Mouse (Mus musculus) intestine, embryonic 16.5 days (tissue): ENCODE data around the gene Zfc3h1. TPM values are rescaled to one million over a fixed set of nuclear protein-coding genes. Genes with fewer than 3 reads are reported as not detected.
A peak's percentile ranks its signal among the peaks of the same experiment; 100 is the strongest.

ENCODE experiments used
- ATAC-seq: fragments of 200-750 bp; cut with Nextera tagmentation; 2 replicates; pipeline ENCODE4 v1.8.0; 2017; ENCODE audit warnings: moderate TSS enrichment, moderate library complexity
- H3K27ac ChIP-seq: fragments of 300-500 bp; sonication (generic); 2 replicates; pipeline ENCODE4 v1.5.1; 2014; ENCODE audit warnings: mild to moderate bottlenecking, low read length
- H3K27me3 ChIP-seq: fragments of 300-500 bp; sonication (generic); replicated peaks from 2 replicates; pipeline ENCODE4 v1.6.1; 2014; ENCODE audit warnings: low read length, control low read depth, mixed read lengths; ENCODE audit not compliant: control insufficient read depth, insufficient read depth
- H3K36me3 ChIP-seq: fragments of 300-500 bp; sonication (generic); 2 replicates; pipeline ENCODE4 v1.6.1; 2014; ENCODE audit warnings: low read length, control low read depth; ENCODE audit not compliant: control insufficient read depth, insufficient read depth
- H3K4me1 ChIP-seq: fragments of 300-500 bp; sonication (generic); 2 replicates; pipeline ENCODE4 v1.6.1; 2014; ENCODE audit warnings: low read length, control low read depth, mixed read lengths; ENCODE audit not compliant: control insufficient read depth, insufficient read depth
- H3K4me2 ChIP-seq: fragments of 300-500 bp; sonication (generic); 2 replicates; pipeline ENCODE4 v1.6.1; 2014; ENCODE audit warnings: low read depth, low read length, control low read depth
- H3K4me3 ChIP-seq: fragments of 300-500 bp; sonication (generic); 2 replicates; pipeline ENCODE4 v1.5.1; 2014; ENCODE audit warnings: mild to moderate bottlenecking, low read length
- H3K9ac ChIP-seq: fragments of 300-500 bp; sonication (generic); 2 replicates; pipeline ENCODE4 v1.6.1; 2014; ENCODE audit warnings: low read depth, low read length
- H3K9me3 ChIP-seq: fragments of 300-500 bp; sonication (generic); 2 replicates; pipeline ENCODE4 v1.6.1; 2016; ENCODE audit warnings: low read length, control low read depth; ENCODE audit not compliant: control insufficient read depth
- WGBS: fragments of 180-500 bp; shearing (Covaris S2); extraction: QIAGEN DNeasy Blood & Tissue Kit; methylation state at CpG from one replicate; pipeline ENCODE4 v1.1.7; 2014; 5-methylcytosine and 5-hydroxymethylcytosine counted together
- polyA plus RNA-seq: library from polyadenylated mRNA; unstranded; fragments of >200 nt; fragmentation: Nextera tagmentation; extraction: Ambion mirVana; gene quantifications from 2 replicates; pipeline ENCODE4 v1.2.1, GENCODE M21; 2015

Gene Zfc3h1
- 11.5 and 15.0 TPM in 2 replicates for polyA plus RNA-seq

DNA sequence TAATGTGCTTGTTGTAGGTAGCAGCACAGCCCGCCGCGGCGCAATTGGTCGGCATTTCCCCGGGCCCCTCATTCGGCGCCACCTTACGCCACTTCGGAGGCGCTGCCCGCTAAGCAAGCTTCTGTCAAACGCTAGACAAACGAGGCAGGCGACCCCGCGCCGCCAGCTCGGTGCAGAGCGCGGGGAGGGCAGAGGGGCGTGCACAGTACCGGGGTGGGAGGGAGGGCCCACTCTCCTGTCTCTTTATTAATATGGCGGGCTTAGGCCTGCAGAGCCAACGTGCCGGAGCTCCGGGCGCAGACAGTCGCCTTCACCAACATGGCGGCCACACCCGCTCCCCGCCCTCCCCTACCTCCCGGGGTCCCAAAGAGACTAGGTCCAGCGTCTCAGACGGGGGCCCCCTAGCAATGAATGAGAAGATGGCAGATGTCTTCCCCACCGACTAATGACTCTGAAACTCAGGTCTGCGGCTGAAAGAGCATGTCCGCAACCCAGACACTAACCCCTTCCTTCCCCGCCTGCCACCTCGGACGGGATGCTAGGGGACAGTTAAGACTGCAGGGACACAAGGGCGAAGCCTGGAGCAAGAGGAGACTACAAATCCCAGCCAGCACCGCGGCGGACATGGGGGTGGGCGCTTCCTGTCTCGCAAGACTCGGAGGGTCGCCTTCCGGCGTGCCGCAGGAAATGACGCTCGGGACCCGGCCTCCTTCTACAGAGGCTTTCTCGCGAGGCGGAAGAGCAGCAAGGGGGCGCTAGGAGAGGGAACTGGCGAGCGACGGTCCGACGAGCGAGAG, at the start of gene Zfc3h1, which contains the start of gene Thap2:
Gene Zfc3h1, plus strand, starts transcription at position 739 of the 797 bp plus-strand sequence.
Gene Thap2, minus strand, starts transcription at position 223 of the 797 bp plus-strand sequence.
- Histone ChIP-seq H3K36me3 (peaks cover 4% of the 10 kb centered on the region; the same call in 1 of the 2 replicates), H3K27me3 (no peaks in the 10 kb centered on the region), H3K4me3 (peak within 1 kb of the TSS; percentile 98), H3K9me3 (no peaks in the 10 kb centered on the region), H3K4me2 (peak within 1 kb of the TSS; percentile 52), H3K4me1 (peaks cover 19% of the 10 kb centered on the region), H3K27ac (peak within 1 kb of the TSS; percentile 98), H3K9ac (peak within 1 kb of the TSS; percentile 95)
- peak; percentile 99 for ATAC-seq
- WGBS, result under 1% methylated on average over 65 of the region's 65 CpGs

DNA sequence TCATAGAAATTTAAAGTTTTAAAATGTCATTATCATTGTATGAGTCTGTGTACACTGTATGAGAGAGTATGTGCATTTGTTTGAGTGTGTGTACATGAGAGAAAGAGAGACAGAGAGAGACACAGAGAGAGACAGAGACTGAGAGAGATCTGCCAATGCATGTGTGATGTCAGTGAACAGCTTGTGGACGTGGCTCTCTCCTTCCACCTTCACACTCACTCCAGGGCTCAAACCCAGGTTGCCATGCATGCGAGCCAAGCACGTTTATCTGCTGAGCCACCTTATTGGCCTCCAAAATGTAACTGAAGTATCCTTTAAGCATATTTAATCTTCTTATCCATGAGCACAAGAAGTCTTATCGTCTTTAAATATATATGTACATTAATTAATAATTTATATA, 47.9 kb upstream of the Zfc3h1 start:
- H3K4me3 ChIP-seq, result no peak overlapping the region
- no peak overlapping the region for H3K27ac ChIP-seq
- no peak for ATAC-seq
- H3K9me3 ChIP-seq, result no peaks in the 10 kb centered on the region
- WGBS, result 84% methylated on average over 4 of the region's 4 CpGs
- H3K27me3 ChIP-seq, result no peaks in the 10 kb centered on the region
- no peaks in the 10 kb centered on the region; the same call in 1 of the 2 replicates for H3K36me3 ChIP-seq
- H3K4me2 ChIP-seq, result no peak overlapping the region
- no peaks in the 10 kb centered on the region for H3K4me1 ChIP-seq
- H3K9ac ChIP-seq, result no peak overlapping the region

DNA sequence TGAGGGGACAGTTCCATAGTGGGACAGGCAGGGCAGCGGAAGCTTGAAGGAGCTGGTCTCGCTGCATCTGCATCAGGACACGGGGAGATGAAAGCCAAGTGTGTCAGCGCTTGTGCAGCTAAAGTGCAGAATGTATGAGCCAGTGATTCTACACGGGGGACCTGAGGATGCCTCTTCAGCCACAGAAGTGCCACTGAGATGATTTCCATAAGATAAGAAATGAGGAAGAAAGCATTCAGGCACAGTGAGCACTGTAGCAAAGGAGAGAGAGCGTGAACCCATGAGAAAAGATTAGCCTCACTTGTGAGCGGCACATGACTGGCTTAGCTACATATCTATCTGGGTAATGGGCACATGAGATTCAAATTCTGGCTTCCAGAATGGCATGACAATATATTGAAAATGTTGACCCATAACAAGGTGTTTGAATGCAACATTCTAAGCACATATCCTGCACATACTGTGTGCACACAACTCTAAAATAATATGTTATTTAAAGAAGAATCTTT, 44.9 kb upstream of the Zfc3h1 start:
- no peaks in the 10 kb centered on the region for H3K27me3 ChIP-seq
- no peaks in the 10 kb centered on the region for H3K4me1 ChIP-seq
- H3K9ac ChIP-seq, result no peak overlapping the region
- no peak overlapping the region for H3K4me2 ChIP-seq
- no peaks in the 10 kb centered on the region for H3K9me3 ChIP-seq
- H3K27ac ChIP-seq, result no peak overlapping the region
- WGBS, result 88% methylated on average over 7 of the region's 7 CpGs
- peaks cover 3% of the 10 kb centered on the region; the same call in 1 of the 2 replicates for H3K36me3 ChIP-seq
- no peak overlapping the region for H3K4me3 ChIP-seq
- ATAC-seq, result no peak

DNA sequence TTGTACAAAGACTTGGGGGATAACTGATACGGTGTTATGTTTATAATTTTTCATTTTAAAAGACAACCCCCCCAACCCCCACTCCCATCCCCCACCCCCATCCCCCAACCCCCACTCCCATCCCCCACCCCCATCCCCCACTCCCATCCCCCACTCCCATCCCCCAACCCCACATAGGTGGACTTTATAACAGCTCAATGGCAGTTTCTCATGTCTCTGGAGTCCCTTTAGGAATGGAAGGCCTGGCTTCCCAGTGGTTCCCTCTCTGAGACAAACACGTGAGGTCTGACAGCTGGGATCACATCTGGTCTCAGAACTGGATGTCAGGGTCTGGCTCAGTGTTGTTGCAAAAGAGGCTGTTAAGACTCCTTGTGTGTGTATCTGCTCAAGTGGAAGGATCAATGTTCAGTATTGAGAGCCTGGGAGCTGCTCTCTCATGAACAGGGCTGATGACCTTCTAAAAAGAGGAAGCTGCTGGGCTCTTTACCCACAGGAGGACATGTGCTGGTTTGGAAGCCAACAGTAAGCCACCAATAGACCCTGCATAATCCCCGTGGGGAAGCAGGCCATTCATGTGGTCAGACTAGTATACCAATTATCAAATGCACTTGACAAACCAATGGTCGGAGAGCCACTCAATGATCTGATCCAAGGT, 41.9 kb upstream of the Zfc3h1 start:
- no peak overlapping the region for H3K4me2 ChIP-seq
- 85% methylated on average over 4 of the region's 4 CpGs for WGBS
- H3K27me3 ChIP-seq, result no peaks in the 10 kb centered on the region
- H3K4me1 ChIP-seq, result no peaks in the 10 kb centered on the region
- ATAC-seq, result no peak
- H3K36me3 ChIP-seq, result peaks cover 3% of the 10 kb centered on the region; the same call in 1 of the 2 replicates
- H3K27ac ChIP-seq, result no peak overlapping the region
- H3K9me3 ChIP-seq, result no peaks in the 10 kb centered on the region
- H3K9ac ChIP-seq, result no peak overlapping the region
- no peak overlapping the region for H3K4me3 ChIP-seq

DNA sequence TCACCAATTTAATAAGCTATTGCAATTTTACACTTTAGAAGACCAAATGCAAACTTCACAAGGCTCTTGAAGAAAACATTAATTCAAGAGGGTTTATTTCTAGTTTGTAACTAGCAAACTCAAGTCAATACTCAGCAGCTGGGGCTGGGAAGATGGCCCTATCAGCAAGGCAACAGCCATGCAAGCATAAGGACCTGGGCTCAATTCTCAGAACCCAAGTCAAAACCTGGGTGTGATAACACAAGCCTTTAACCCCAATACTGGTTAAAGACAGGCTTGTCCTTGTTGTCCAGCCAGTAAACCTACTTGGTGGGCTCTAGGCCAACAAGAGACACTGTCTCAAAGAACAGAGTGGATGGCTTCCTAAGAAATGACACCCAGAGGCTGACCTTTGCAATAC, 38.3 kb upstream of the Zfc3h1 start:
- Histone ChIP-seq H3K9me3 (no peaks in the 10 kb centered on the region), H3K4me1 (no peaks in the 10 kb centered on the region), H3K4me3 (no peak overlapping the region), H3K27ac (no peak overlapping the region), H3K27me3 (no peaks in the 10 kb centered on the region), H3K4me2 (no peak overlapping the region), H3K9ac (no peak overlapping the region), H3K36me3 (peaks cover 3% of the 10 kb centered on the region; the same call in 1 of the 2 replicates)
- no peak for ATAC-seq

DNA sequence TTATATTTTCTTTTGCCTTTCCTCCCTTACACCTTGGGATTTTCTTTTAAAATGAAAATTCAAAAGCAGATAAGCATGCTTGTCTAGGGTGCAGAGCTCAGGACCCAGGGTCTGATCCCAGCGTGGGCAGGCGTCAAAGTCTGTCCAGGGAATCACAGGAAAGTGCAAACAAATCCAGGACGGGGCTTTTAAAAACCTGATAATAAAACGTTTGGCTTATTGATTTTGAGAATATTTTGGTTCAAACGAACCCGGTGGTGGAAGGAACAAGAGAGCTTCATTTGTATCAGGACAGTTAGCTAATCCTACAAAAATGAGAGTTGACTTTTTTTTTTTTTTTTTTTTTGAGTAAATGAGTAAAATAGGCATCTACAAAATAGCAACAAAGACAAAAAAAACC, 36.6 kb upstream of the Zfc3h1 start:
- Histone ChIP-seq H3K27me3 (no peaks in the 10 kb centered on the region), H3K9me3 (no peaks in the 10 kb centered on the region), H3K4me3 (no peak overlapping the region), H3K36me3 (peaks cover 1% of the 10 kb centered on the region; the same call in 1 of the 2 replicates), H3K4me1 (no peaks in the 10 kb centered on the region), H3K9ac (no peak overlapping the region), H3K4me2 (no peak overlapping the region), H3K27ac (no peak overlapping the region)
- ATAC-seq, result no peak
- WGBS, result 64% methylated on average over 6 of the region's 6 CpGs

DNA sequence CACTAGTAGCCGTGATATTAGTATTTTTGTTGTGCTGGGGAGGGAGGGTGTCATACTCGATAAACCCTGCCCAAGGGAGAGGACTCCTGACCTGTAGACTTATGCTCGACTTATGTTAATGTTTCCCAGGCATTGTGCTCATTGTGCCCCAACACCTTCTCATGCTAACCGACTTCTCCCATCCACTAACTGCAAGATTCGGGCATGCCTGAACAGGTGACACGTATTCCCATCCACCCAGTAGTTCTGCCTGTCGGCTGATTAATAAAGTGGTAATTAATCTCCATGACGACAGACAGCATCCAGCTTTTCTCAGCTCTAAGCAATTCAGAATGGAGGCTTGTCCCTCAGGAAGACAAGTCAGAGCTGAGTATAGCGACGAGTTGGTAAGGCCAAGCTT, 35.7 kb upstream of the Zfc3h1 start:
- H3K27me3 ChIP-seq, result no peaks in the 10 kb centered on the region
- H3K4me1 ChIP-seq, result no peaks in the 10 kb centered on the region
- H3K4me3 ChIP-seq, result no peak overlapping the region
- no peak overlapping the region for H3K27ac ChIP-seq
- no peak overlapping the region for H3K9ac ChIP-seq
- H3K4me2 ChIP-seq, result no peak overlapping the region
- H3K9me3 ChIP-seq, result no peaks in the 10 kb centered on the region
- H3K36me3 ChIP-seq, result no peaks in the 10 kb centered on the region
- ATAC-seq, result peak; percentile 76
- WGBS, result 62% methylated on average over 10 of the region's 10 CpGs

DNA sequence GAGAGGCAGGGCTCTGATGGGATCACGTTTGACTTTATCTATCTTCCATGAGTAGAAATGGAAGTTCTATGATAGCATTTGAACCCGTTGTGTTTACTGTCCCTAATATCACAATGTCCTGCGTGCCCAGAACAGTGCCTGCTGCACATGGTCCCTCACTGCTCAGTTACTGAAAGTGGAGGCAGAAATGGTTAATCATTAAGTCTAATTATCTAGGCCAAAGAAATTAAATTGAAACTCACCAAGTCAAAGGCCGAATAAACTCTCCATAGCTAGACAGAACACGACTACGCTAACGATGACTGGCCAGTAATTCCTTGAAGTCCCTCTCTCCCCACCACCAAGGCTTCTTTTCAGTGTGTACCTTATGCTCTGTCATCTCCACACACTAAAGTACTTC, 35.2 kb upstream of the Zfc3h1 start:
- Histone ChIP-seq H3K4me3 (no peak overlapping the region), H3K9ac (no peak overlapping the region), H3K27ac (no peak overlapping the region), H3K36me3 (no peaks in the 10 kb centered on the region), H3K4me2 (no peak overlapping the region), H3K27me3 (no peaks in the 10 kb centered on the region), H3K9me3 (no peaks in the 10 kb centered on the region), H3K4me1 (no peaks in the 10 kb centered on the region)
- ATAC-seq, result peak; percentile 75
- WGBS, result 65% methylated on average over 7 of the region's 7 CpGs

DNA sequence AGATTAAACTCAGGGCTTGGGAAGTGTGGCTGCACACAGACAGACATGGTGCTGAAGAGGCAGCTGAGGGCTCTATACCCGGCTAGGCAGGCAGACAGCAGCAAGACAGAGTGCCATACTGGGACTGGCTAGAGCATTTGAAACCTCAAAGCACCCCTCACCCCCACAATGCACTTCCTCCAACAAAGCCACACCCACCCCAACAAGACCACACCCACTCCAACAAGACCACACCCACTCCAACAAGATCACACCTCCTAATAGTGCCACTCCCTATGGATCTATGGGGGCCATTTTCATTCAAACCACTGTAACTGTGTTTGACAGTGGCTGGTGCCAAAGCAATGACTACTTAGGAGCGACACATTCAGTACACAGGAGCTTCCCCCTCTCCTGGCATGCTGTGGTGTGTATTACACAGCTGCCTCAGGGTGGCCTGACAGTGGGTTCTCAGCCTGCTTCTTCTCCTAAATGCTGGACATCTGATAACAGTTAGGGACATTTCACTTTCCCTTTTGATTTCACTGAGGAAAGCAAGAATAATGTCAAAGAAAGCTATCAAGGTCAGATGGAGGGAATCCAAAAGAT, 33.9 kb upstream of the Zfc3h1 start:
- no peak overlapping the region for H3K27ac ChIP-seq
- no peak overlapping the region for H3K4me2 ChIP-seq
- no peak for ATAC-seq
- no peak overlapping the region for H3K9ac ChIP-seq
- no peak overlapping the region for H3K4me3 ChIP-seq
- no peaks in the 10 kb centered on the region for H3K27me3 ChIP-seq
- H3K4me1 ChIP-seq, result no peaks in the 10 kb centered on the region
- 69% methylated on average over 2 of the region's 2 CpGs for WGBS
- H3K36me3 ChIP-seq, result no peaks in the 10 kb centered on the region
- no peaks in the 10 kb centered on the region for H3K9me3 ChIP-seq
